Mouse (Mus musculus): ENCODE measurements at regions not wholly inside any gene's neighbourhood (a gene's known extent, or its start where the extent isn't known, plus 50 kb on each side); places are given as distances from the start of the nearest gene placed in this dataset.

GRCm38 (mm10) chr12:9901948-9902347, 332.0 kb downstream of the Osr1 start:
- Histone ChIP-seq H3K9me3 (ENCODE audit: control insufficient read depth, low read length) (no peaks in the 10 kb centered on the region), H3K9ac (replicated peaks; ENCODE audit: low read length) (no peak overlapping the region), H3K4me3 (replicated peaks; ENCODE audit: low read depth, low read length) (no peak overlapping the region), H3K4me1 (ENCODE audit: control insufficient read depth, insufficient read depth, low read length) (no peaks in the 10 kb centered on the region), H3K27ac (replicated peaks; ENCODE audit: low read depth, low read length) (no peak overlapping the region), H3K4me2 (ENCODE audit: low read length) (no peak overlapping the region), H3K36me3 (ENCODE audit: control insufficient read depth, insufficient read depth, low read length) (no peaks in the 10 kb centered on the region), H3K27me3 (ENCODE audit: control insufficient read depth, insufficient read depth, low read length) (no peaks in the 10 kb centered on the region)
- 92% methylated on average over 2 of the region's 2 CpGs for WGBS
- no peak for DNase-seq
- ATAC-seq (ENCODE audit: low FRiP score, low TSS enrichment), result no peak

GRCm38 (mm10) chr12:9903702-9904231, 333.9 kb downstream of the Osr1 start:
- DNase-seq (no peak), ATAC-seq (ENCODE audit: low FRiP score, low TSS enrichment) (no peak)
- 63% methylated on average over 2 of the region's 2 CpGs for WGBS
- Histone ChIP-seq H3K4me3 (replicated peaks; ENCODE audit: low read depth, low read length) (no peak overlapping the region), H3K36me3 (ENCODE audit: control insufficient read depth, insufficient read depth, low read length) (no peaks in the 10 kb centered on the region), H3K27ac (replicated peaks; ENCODE audit: low read depth, low read length) (no peak overlapping the region), H3K4me1 (ENCODE audit: control insufficient read depth, insufficient read depth, low read length) (no peaks in the 10 kb centered on the region), H3K9me3 (ENCODE audit: control insufficient read depth, low read length) (no peaks in the 10 kb centered on the region), H3K27me3 (ENCODE audit: control insufficient read depth, insufficient read depth, low read length) (no peaks in the 10 kb centered on the region), H3K4me2 (ENCODE audit: low read length) (no peak overlapping the region), H3K9ac (replicated peaks; ENCODE audit: low read length) (no peak overlapping the region)

GRCm38 (mm10) chr12:9912333-9912732, 342.4 kb downstream of the Osr1 start:
- DNase-seq (no peak), ATAC-seq (ENCODE audit: low FRiP score, low TSS enrichment) (no peak)
- Histone ChIP-seq H3K9ac (replicated peaks; ENCODE audit: low read length) (no peak overlapping the region), H3K9me3 (ENCODE audit: control insufficient read depth, low read length) (no peaks in the 10 kb centered on the region), H3K36me3 (ENCODE audit: control insufficient read depth, insufficient read depth, low read length) (no peaks in the 10 kb centered on the region), H3K4me2 (ENCODE audit: low read length) (no peak overlapping the region), H3K27ac (replicated peaks; ENCODE audit: low read depth, low read length) (no peak overlapping the region), H3K4me3 (replicated peaks; ENCODE audit: low read depth, low read length) (no peak overlapping the region), H3K4me1 (ENCODE audit: control insufficient read depth, insufficient read depth, low read length) (no peaks in the 10 kb centered on the region), H3K27me3 (ENCODE audit: control insufficient read depth, insufficient read depth, low read length) (no peaks in the 10 kb centered on the region)

DNA sequence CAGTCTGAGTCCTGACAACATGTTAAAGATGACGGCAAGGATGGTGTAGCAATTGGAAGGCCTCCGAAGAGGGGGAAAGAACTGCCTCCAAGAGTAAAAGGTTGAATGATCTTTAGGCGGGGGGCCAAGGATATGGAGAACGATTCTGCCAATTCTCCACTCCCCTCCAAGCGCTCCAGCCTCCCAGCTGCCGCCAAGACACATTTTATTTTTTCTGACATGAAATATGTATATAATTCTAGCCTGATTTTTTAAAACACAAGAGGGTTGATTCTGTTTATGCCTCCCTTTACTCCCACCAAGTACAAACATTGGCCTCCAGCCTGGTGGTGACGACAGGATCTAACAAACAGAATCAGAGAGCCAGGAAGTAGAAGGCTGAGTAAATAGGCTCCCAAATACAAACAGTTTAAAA, 345.8 kb downstream of the Osr1 start:
- no peaks in the 10 kb centered on the region for H3K9me3 ChIP-seq (ENCODE audit: control insufficient read depth, low read length)
- DNase-seq, result no peak
- H3K4me2 ChIP-seq (ENCODE audit: low read length), result no peak overlapping the region
- ATAC-seq (ENCODE audit: low FRiP score, low TSS enrichment), result no peak
- no peak overlapping the region for H3K4me3 ChIP-seq (replicated peaks; ENCODE audit: low read depth, low read length)
- WGBS, result 84% methylated on average over 7 of the region's 7 CpGs
- H3K4me1 ChIP-seq (ENCODE audit: control insufficient read depth, insufficient read depth, low read length), result no peaks in the 10 kb centered on the region
- no peak overlapping the region for H3K27ac ChIP-seq (replicated peaks; ENCODE audit: low read depth, low read length)
- H3K9ac ChIP-seq (replicated peaks; ENCODE audit: low read length), result no peak overlapping the region
- H3K27me3 ChIP-seq (ENCODE audit: control insufficient read depth, insufficient read depth, low read length), result no peaks in the 10 kb centered on the region
- H3K36me3 ChIP-seq (ENCODE audit: control insufficient read depth, insufficient read depth, low read length), result no peaks in the 10 kb centered on the region

DNA sequence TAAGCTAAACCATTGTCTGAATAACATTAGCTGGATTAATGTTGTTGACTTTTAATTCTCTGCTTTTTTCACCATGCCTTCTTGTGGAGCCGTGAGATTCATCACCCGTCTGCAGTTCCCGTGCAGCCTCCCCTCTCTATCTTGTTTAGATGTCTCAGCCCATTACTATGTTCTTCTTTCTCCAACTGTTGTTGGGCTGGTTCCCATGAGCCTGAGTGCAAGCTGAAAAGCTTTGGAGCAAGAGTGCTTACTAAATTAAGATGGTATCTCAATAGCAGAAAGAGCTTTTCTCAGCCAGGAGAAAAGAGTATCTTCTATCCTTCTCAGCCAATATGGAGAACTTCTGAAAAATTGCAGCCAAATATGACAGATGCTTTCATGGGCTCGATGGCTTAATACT, 348.1 kb downstream of the Osr1 start:
- Histone ChIP-seq H3K27ac (replicated peaks; ENCODE audit: low read depth, low read length) (no peak overlapping the region), H3K4me1 (ENCODE audit: control insufficient read depth, insufficient read depth, low read length) (no peaks in the 10 kb centered on the region), H3K36me3 (ENCODE audit: control insufficient read depth, insufficient read depth, low read length) (no peaks in the 10 kb centered on the region), H3K27me3 (ENCODE audit: control insufficient read depth, insufficient read depth, low read length) (no peaks in the 10 kb centered on the region), H3K9me3 (ENCODE audit: control insufficient read depth, low read length) (no peaks in the 10 kb centered on the region), H3K4me2 (ENCODE audit: low read length) (no peak overlapping the region), H3K9ac (replicated peaks; ENCODE audit: low read length) (no peak overlapping the region), H3K4me3 (replicated peaks; ENCODE audit: low read depth, low read length) (no peak overlapping the region)
- DNase-seq, result no peak
- WGBS, result 77% methylated on average over 4 of the region's 4 CpGs
- ATAC-seq (ENCODE audit: low FRiP score, low TSS enrichment), result no peak

DNA sequence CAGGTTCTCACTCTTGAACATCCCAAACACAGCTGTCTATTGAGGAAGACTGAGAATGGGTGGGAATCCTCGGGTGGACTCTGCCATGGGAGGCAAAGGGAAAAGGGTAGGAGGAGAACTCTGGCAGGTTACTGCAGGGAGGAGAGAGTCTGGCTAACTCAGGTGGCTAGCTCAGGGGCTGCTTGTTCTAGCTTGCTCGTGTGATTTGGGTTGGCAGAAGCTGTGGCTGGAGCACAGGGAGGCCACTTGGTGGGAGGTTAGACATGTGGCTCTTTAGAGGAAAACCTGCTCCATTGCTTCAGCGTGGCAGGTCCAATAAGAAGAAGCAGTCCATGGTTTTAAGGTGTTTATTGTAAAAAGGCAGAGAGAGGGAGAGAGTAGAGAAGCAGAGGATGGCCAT, 349.1 kb downstream of the Osr1 start:
- no peak overlapping the region for H3K9ac ChIP-seq (replicated peaks; ENCODE audit: low read length)
- H3K27me3 ChIP-seq (ENCODE audit: control insufficient read depth, insufficient read depth, low read length), result no peaks in the 10 kb centered on the region
- H3K36me3 ChIP-seq (ENCODE audit: control insufficient read depth, insufficient read depth, low read length), result no peaks in the 10 kb centered on the region
- no peaks in the 10 kb centered on the region for H3K9me3 ChIP-seq (ENCODE audit: control insufficient read depth, low read length)
- no peaks in the 10 kb centered on the region for H3K4me1 ChIP-seq (ENCODE audit: control insufficient read depth, insufficient read depth, low read length)
- DNase-seq (no peak), ATAC-seq (ENCODE audit: low FRiP score, low TSS enrichment) (no peak)
- H3K4me2 ChIP-seq (ENCODE audit: low read length), result no peak overlapping the region
- 64% methylated on average over 3 of the region's 3 CpGs for WGBS
- no peak overlapping the region for H3K27ac ChIP-seq (replicated peaks; ENCODE audit: low read depth, low read length)
- no peak overlapping the region for H3K4me3 ChIP-seq (replicated peaks; ENCODE audit: low read depth, low read length)

DNA sequence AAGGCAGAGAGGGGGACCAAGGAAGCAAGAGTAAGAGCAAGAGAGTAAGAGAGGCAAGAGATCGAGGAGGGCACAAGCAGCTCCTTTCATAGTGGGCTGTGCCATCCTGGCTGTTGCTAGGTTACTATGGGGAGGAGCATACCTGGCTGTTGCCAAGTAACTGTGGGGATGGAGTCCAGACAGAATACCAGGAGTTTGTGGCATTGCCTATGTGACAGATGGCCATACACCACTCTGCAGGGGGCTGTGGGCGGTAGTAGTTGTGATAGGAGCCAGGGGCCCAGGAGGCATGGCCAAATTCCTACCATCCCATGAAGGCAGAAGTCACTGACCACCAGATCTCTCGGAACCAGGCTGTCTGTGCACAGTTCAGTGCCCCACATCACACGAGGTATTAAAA, 349.5 kb downstream of the Osr1 start:
- WGBS, result 65% methylated on average over 4 of the region's 4 CpGs
- no peaks in the 10 kb centered on the region for H3K9me3 ChIP-seq (ENCODE audit: control insufficient read depth, low read length)
- H3K4me1 ChIP-seq (ENCODE audit: control insufficient read depth, insufficient read depth, low read length), result no peaks in the 10 kb centered on the region
- DNase-seq (no peak), ATAC-seq (ENCODE audit: low FRiP score, low TSS enrichment) (peak; percentile 15; the same call in 1 of the 2 replicates)
- no peak overlapping the region for H3K4me2 ChIP-seq (ENCODE audit: low read length)
- no peaks in the 10 kb centered on the region for H3K36me3 ChIP-seq (ENCODE audit: control insufficient read depth, insufficient read depth, low read length)
- no peaks in the 10 kb centered on the region for H3K27me3 ChIP-seq (ENCODE audit: control insufficient read depth, insufficient read depth, low read length)
- no peak overlapping the region for H3K9ac ChIP-seq (replicated peaks; ENCODE audit: low read length)
- H3K4me3 ChIP-seq (replicated peaks; ENCODE audit: low read depth, low read length), result no peak overlapping the region
- no peak overlapping the region for H3K27ac ChIP-seq (replicated peaks; ENCODE audit: low read depth, low read length)

DNA sequence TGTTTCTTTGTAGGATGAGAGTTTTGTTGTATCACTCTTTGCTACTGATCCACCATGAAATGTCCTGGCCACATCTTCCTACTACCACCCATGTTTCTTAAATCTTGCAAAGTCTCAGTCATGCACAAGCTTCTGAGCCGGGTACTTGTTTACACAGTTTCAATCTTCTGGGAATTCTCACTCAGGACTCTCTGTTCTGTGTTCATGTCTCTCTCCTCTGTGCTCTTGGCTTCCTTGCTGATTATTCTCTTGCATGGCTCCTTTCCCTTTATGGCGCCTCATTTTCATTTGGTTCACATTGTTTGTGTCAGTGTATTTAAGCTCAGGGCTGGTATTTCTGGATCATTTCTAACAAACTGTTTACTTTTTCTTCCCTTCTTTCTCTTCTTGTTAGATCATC, 350.5 kb downstream of the Osr1 start:
- Histone ChIP-seq H3K4me2 (ENCODE audit: low read length) (no peak overlapping the region), H3K9me3 (ENCODE audit: control insufficient read depth, low read length) (no peaks in the 10 kb centered on the region), H3K9ac (replicated peaks; ENCODE audit: low read length) (no peak overlapping the region), H3K4me1 (ENCODE audit: control insufficient read depth, insufficient read depth, low read length) (no peaks in the 10 kb centered on the region), H3K36me3 (ENCODE audit: control insufficient read depth, insufficient read depth, low read length) (no peaks in the 10 kb centered on the region), H3K27me3 (ENCODE audit: control insufficient read depth, insufficient read depth, low read length) (no peaks in the 10 kb centered on the region), H3K4me3 (replicated peaks; ENCODE audit: low read depth, low read length) (no peak overlapping the region), H3K27ac (replicated peaks; ENCODE audit: low read depth, low read length) (no peak overlapping the region)
- no peak for ATAC-seq (ENCODE audit: low FRiP score, low TSS enrichment)
- 86% methylated on average over 2 of the region's 2 CpGs for WGBS
- DNase-seq, result no peak

DNA sequence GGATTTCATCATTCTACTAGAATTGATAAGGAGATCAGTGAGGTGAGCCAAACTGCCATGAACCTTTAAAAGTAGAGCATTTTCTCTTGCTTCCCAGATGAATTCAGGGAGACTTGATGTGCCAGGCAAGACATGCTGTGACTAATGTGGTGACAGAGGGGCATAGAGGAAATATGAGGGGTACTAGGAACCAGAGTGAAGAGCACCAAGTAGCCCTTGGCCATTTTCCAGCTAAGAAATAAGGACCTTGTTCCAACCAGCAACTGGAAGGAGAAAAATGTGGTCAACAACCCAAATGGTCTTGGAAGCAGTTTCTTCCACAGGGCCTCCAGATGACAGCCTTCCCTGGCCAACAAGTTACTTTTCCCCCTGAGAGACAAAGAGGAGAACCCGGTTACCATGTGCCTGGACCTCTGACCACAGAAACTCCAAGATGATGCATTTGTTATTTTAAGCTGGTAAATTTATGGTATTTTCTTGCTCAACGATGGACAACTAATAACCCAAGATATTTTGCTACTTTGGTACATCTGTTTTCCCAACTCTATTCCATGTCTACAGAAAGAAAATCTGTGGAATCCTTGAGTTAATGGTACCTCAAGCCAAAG, 351.8 kb downstream of the Osr1 start:
- Histone ChIP-seq H3K4me1 (ENCODE audit: control insufficient read depth, insufficient read depth, low read length) (no peaks in the 10 kb centered on the region), H3K27ac (replicated peaks; ENCODE audit: low read depth, low read length) (no peak overlapping the region), H3K4me3 (replicated peaks; ENCODE audit: low read depth, low read length) (no peak overlapping the region), H3K4me2 (ENCODE audit: low read length) (no peak overlapping the region), H3K27me3 (ENCODE audit: control insufficient read depth, insufficient read depth, low read length) (no peaks in the 10 kb centered on the region), H3K9me3 (ENCODE audit: control insufficient read depth, low read length) (no peaks in the 10 kb centered on the region), H3K36me3 (ENCODE audit: control insufficient read depth, insufficient read depth, low read length) (no peaks in the 10 kb centered on the region), H3K9ac (replicated peaks; ENCODE audit: low read length) (no peak overlapping the region)
- ATAC-seq (ENCODE audit: low FRiP score, low TSS enrichment) (no peak), DNase-seq (no peak)
- WGBS, result 89% methylated on average over 2 of the region's 2 CpGs

Measured in midbrain, embryonic 14.5 days (tissue).